Mouse (Mus musculus) intestine, embryonic 16.5 days (tissue): ENCODE results near the gene Tubg2. TPM values are rescaled to one million over a fixed set of nuclear protein-coding genes. Genes with fewer than 3 reads are reported as not detected.

Experiments used
- ATAC-seq: fragments of 200-750 bp; cut with Nextera tagmentation; 2 replicates; pipeline ENCODE4 v1.8.0; 2017; ENCODE audit warnings: moderate TSS enrichment, moderate library complexity
- H3K27ac ChIP-seq: fragments of 300-500 bp; sonication (generic); 2 replicates; pipeline ENCODE4 v1.5.1; 2014; ENCODE audit warnings: mild to moderate bottlenecking, low read length
- H3K27me3 ChIP-seq: fragments of 300-500 bp; sonication (generic); replicated peaks from 2 replicates; pipeline ENCODE4 v1.6.1; 2014; ENCODE audit warnings: low read length, control low read depth, mixed read lengths; ENCODE audit not compliant: control insufficient read depth, insufficient read depth
- H3K36me3 ChIP-seq: fragments of 300-500 bp; sonication (generic); 2 replicates; pipeline ENCODE4 v1.6.1; 2014; ENCODE audit warnings: low read length, control low read depth; ENCODE audit not compliant: control insufficient read depth, insufficient read depth
- H3K4me1 ChIP-seq: fragments of 300-500 bp; sonication (generic); 2 replicates; pipeline ENCODE4 v1.6.1; 2014; ENCODE audit warnings: low read length, control low read depth, mixed read lengths; ENCODE audit not compliant: control insufficient read depth, insufficient read depth
- H3K4me2 ChIP-seq: fragments of 300-500 bp; sonication (generic); 2 replicates; pipeline ENCODE4 v1.6.1; 2014; ENCODE audit warnings: low read depth, low read length, control low read depth
- H3K4me3 ChIP-seq: fragments of 300-500 bp; sonication (generic); 2 replicates; pipeline ENCODE4 v1.5.1; 2014; ENCODE audit warnings: mild to moderate bottlenecking, low read length
- H3K9ac ChIP-seq: fragments of 300-500 bp; sonication (generic); 2 replicates; pipeline ENCODE4 v1.6.1; 2014; ENCODE audit warnings: low read depth, low read length
- H3K9me3 ChIP-seq: fragments of 300-500 bp; sonication (generic); 2 replicates; pipeline ENCODE4 v1.6.1; 2016; ENCODE audit warnings: low read length, control low read depth; ENCODE audit not compliant: control insufficient read depth
- WGBS: fragments of 180-500 bp; shearing (Covaris S2); extraction: QIAGEN DNeasy Blood & Tissue Kit; methylation state at CpG from one replicate; pipeline ENCODE4 v1.1.7; 2014; 5-methylcytosine and 5-hydroxymethylcytosine counted together
- microRNA-seq: library from miRNA; unstranded; fragments of <30 nt; microRNA quantifications from one replicate; pipeline ENCODE4, GENCODE M21; 2016
- polyA plus RNA-seq: library from polyadenylated mRNA; unstranded; fragments of >200 nt; fragmentation: Nextera tagmentation; extraction: Ambion mirVana; gene quantifications from 2 replicates; pipeline ENCODE4 v1.2.1, GENCODE M21; 2015

The Tubg2 gene
- polyA plus RNA-seq, 1 experiment from 2014 or later = 3.9 TPM

- no peak overlapping the region for H3K4me2 ChIP-seq
- no peak overlapping the region for H3K9ac ChIP-seq
- H3K36me3 ChIP-seq = peaks cover 10% of the 10 kb centered on the region
- no peak overlapping the region for H3K27ac ChIP-seq
- no peak overlapping the region for H3K4me3 ChIP-seq
- peaks cover 10% of the 10 kb centered on the region for H3K4me1 ChIP-seq
- no peaks in the 10 kb centered on the region for H3K9me3 ChIP-seq
- 75% methylated on average over 1 of the region's 1 CpGs for WGBS
- no peak for ATAC-seq
- H3K27me3 ChIP-seq = no peaks in the 10 kb centered on the region
Observed at GRCm38 (mm10) chr11:101195101-101195500, 39.4 kb downstream of the Tubg2 start.

- H3K9me3 ChIP-seq = no peaks in the 10 kb centered on the region
- no peaks in the 10 kb centered on the region for H3K27me3 ChIP-seq
- WGBS = 83% methylated on average over 8 of the region's 8 CpGs
- H3K36me3 ChIP-seq = peaks cover 10% of the 10 kb centered on the region
- H3K27ac ChIP-seq = no peak overlapping the region
- peaks cover 8% of the 10 kb centered on the region for H3K4me1 ChIP-seq
- H3K4me2 ChIP-seq = no peak overlapping the region
- H3K9ac ChIP-seq = no peak overlapping the region
- no peak for ATAC-seq
- no peak overlapping the region for H3K4me3 ChIP-seq
Observed at GRCm38 (mm10) chr11:101195571-101195970, 39.9 kb downstream of the Tubg2 start.

DNA sequence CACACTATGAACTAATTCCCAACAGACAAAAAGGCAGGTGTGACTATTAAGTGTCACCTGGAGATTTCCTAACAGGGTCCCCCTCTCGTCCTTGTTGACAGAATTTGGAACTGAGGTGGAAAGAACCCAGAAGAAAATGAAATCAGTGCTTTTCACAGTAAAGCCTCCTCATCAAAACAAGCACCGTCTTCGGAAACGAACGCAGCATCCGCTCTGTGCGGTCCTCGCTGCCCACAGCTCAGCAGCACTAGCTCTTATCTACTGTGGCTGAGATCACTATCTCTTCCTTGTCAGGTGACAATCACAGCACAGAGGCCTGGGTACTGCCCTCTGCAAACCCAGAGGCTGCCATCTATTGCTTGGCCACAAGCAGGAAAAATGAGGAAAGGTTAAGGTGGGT, 40.5 kb downstream of the Tubg2 start:
- H3K4me1 ChIP-seq = peaks cover 3% of the 10 kb centered on the region; the same call in 1 of the 2 replicates

GRCm38 (mm10) chr11:101199555-101199954, 43.8 kb downstream of the Tubg2 start:
- H3K4me2 ChIP-seq = no peak overlapping the region
- H3K27me3 ChIP-seq = no peaks in the 10 kb centered on the region
- no peak overlapping the region for H3K9ac ChIP-seq
- H3K27ac ChIP-seq = no peak overlapping the region
- H3K4me1 ChIP-seq = no peaks in the 10 kb centered on the region
- no peak overlapping the region for H3K4me3 ChIP-seq
- H3K36me3 ChIP-seq = peaks cover 10% of the 10 kb centered on the region
- no peak for ATAC-seq
- H3K9me3 ChIP-seq = no peaks in the 10 kb centered on the region
- WGBS = 91% methylated on average over 3 of the region's 3 CpGs

More for the DNA sequence above, 40.5 kb downstream of the Tubg2 start:
- no peak overlapping the region for H3K4me3 ChIP-seq
- no peak overlapping the region for H3K9ac ChIP-seq
- H3K4me2 ChIP-seq = no peak overlapping the region
- H3K9me3 ChIP-seq = no peaks in the 10 kb centered on the region
- no peaks in the 10 kb centered on the region for H3K27me3 ChIP-seq
- no peak overlapping the region for H3K27ac ChIP-seq
- no peak for ATAC-seq
- WGBS = 92% methylated on average over 8 of the region's 8 CpGs
- H3K36me3 ChIP-seq = peaks cover 10% of the 10 kb centered on the region

- ATAC-seq = no peak
- H3K27ac ChIP-seq = no peak overlapping the region
- no peak overlapping the region for H3K4me3 ChIP-seq
- no peaks in the 10 kb centered on the region for H3K27me3 ChIP-seq
- WGBS = 21% methylated on average over 7 of the region's 7 CpGs
- H3K4me2 ChIP-seq = no peak overlapping the region
- H3K36me3 ChIP-seq = peaks cover 15% of the 10 kb centered on the region
- H3K4me1 ChIP-seq = no peaks in the 10 kb centered on the region
- H3K9me3 ChIP-seq = no peaks in the 10 kb centered on the region
- H3K9ac ChIP-seq = no peak overlapping the region
Observed at GRCm38 (mm10) chr11:101200986-101201385, 45.3 kb downstream of the Tubg2 start.

Small RNAs within 50 kb of the gene (microRNA-seq; reads per million reads assigned to microRNA genes)
- not detected for gene Gm27626

Other genes with a start within 250 kb of the Tubg2 start
- 48.9 and 53.2 TPM in 2 replicates for gene Stat3, start 216.4 kb upstream of the Tubg2 start, polyA plus RNA-seq
- gene Cavin1, start 185.0 kb upstream of the Tubg2 start, polyA plus RNA-seq = 214 and 221 TPM in 2 replicates
- gene Atp6v0a1, start 146.5 kb upstream of the Tubg2 start, polyA plus RNA-seq = 38.8 and 43.3 TPM in 2 replicates
- gene Naglu, start 85.9 kb upstream of the Tubg2 start, polyA plus RNA-seq = 14.7 and 18.2 TPM in 2 replicates
- 0.10 and 0.16 TPM in 2 replicates for gene Hsd17b1, start 77.5 kb upstream of the Tubg2 start, polyA plus RNA-seq
- gene Coasy, start 73.3 kb upstream of the Tubg2 start, polyA plus RNA-seq = 44.4 and 47.1 TPM in 2 replicates
- gene Mlx, start 68.6 kb upstream of the Tubg2 start, polyA plus RNA-seq = 78.6 and 87.5 TPM in 2 replicates
- gene Psmc3ip, start 60.5 kb upstream of the Tubg2 start, polyA plus RNA-seq = 15.0 and 18.1 TPM in 2 replicates
- 12.6 and 13.2 TPM in 2 replicates for gene Retreg3, start 36.0 kb upstream of the Tubg2 start, polyA plus RNA-seq
- 51.0 and 56.3 TPM in 2 replicates for gene Tubg1, start 36.0 kb upstream of the Tubg2 start, polyA plus RNA-seq
- 0.86 and 0.87 TPM in 2 replicates for gene Cntnap1, start 14.6 kb downstream of the Tubg2 start, polyA plus RNA-seq
- 9.2 and 10.1 TPM in 2 replicates for gene Plekhh3, start 15.4 kb downstream of the Tubg2 start, polyA plus RNA-seq
- 0.20 and 0.29 TPM in 2 replicates for gene Ccr10, start 19.5 kb downstream of the Tubg2 start, polyA plus RNA-seq
- 16.2 and 18.8 TPM in 2 replicates for gene Ezh1, start 70.6 kb downstream of the Tubg2 start, polyA plus RNA-seq
- 87.8 and 95.1 TPM in 2 replicates for gene Ramp2, start 90.1 kb downstream of the Tubg2 start, polyA plus RNA-seq
- gene Vps25, start 97.8 kb downstream of the Tubg2 start, polyA plus RNA-seq = 152 and 155 TPM in 2 replicates
- 10.2 and 10.8 TPM in 2 replicates for gene Wnk4, start 104.7 kb downstream of the Tubg2 start, polyA plus RNA-seq
- 0.84 and 1.0 TPM in 2 replicates for gene Cntd1, start 123.1 kb downstream of the Tubg2 start, polyA plus RNA-seq
- gene Coa3, start 123.2 kb downstream of the Tubg2 start, polyA plus RNA-seq = 258 and 278 TPM in 2 replicates
- 136 and 145 TPM in 2 replicates for gene Becn1, start 146.4 kb downstream of the Tubg2 start, polyA plus RNA-seq
- 119 and 125 TPM in 2 replicates for gene Psme3, start 160.3 kb downstream of the Tubg2 start, polyA plus RNA-seq
- 0.86 and 0.88 TPM in 2 replicates for gene Aoc2, start 169.2 kb downstream of the Tubg2 start, polyA plus RNA-seq
- 2.4 and 2.7 TPM in 2 replicates for gene Aoc3, start 174.7 kb downstream of the Tubg2 start, polyA plus RNA-seq
- gene G6pc, start 211.7 kb downstream of the Tubg2 start, polyA plus RNA-seq = 1.2 and 1.9 TPM in 2 replicates